Mouse (Mus musculus) v-Abl transformed pro-B cells (cell line): ENCODE data around the gene Tcf7l1.

ENCODE experiments used
- in situ Hi-C, 2 experiments: fragments of 400-800 bp; cut with MboI; formaldehyde crosslinking; loops; one replicate each; pipeline ENCODE4 v1.15.1; 2025; ENCODE audit not compliant: unreplicated experiment in 2 of 2

The Tcf7l1 gene

GRCm38 (mm10) chr6:72788892-72789699 lies at the start of gene Tcf7l1:
Gene Tcf7l1 (minus strand): TSS chr6:72789254.
- in situ Hi-C loops, result loop anchor here (5.0 to 10.0 kb wide), 3 partner anchors 37 to 134 kb away; no protein-coding TSS in a partner anchor

GRCm38 (mm10) chr6:72837756-72838155 lies 48.7 kb upstream of the Tcf7l1 start:
- in situ Hi-C loops, result loop anchor here in 1 of 2 experiments (25.0 kb wide), 1 partner anchor 325 kb away; no protein-coding TSS in a partner anchor

- in situ Hi-C loops, result loop anchor here in 1 of 2 experiments (25.0 kb wide), 1 partner anchor 328 kb away; no protein-coding TSS in a partner anchor
Observed at GRCm38 (mm10) chr6:72834518-72834917, 45.5 kb upstream of the Tcf7l1 start.

- in situ Hi-C loops, result loop anchor here in 1 of 2 experiments (25.0 kb wide), 1 partner anchor 330 kb away; no protein-coding TSS in a partner anchor
Observed at GRCm38 (mm10) chr6:72831858-72832257, 42.8 kb upstream of the Tcf7l1 start.

DNA sequence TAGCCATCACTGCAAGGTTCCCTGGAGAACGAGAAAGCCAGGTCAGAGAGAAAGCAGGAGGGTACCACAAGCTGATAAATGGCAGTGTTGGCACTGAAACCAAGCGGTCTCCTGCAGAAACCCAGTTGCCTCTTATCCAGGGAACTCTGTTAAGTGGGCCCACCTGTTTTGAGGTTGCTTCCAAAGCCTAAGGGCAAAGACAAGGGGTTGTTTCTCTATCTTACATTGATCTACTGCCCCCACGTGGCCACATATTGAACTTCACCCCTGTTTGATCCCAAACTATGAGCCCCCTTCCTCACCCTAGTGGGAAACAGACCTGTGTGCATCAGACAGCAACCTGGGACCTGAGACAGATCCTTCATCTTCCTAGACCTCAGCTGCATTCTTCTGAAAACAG lies 42.2 kb upstream of the Tcf7l1 start:
- in situ Hi-C loops, result loop anchor here in 1 of 2 experiments (25.0 kb wide), 1 partner anchor 331 kb away; no protein-coding TSS in a partner anchor

DNA sequence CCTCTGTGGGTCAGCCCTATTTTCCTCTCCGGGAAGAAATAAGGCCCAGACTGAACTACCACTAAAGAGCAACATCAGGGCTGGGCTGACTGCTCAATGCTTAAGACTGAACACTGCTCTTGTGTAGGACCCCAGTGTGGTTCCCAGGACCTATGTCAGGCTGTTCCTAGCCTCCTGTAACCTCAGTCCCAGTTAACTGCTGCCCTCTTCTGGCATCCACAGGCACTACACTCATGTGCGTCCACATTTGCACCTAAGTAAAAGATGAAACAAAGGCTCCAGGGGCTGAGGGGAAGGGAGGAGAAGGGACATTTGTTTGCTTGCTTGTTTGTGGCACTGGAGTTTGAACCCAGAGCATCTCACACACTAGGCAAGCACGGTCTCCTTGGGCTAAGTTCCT lies 39.8 kb upstream of the Tcf7l1 start:
- in situ Hi-C loops, result loop anchor here in 1 of 2 experiments (25.0 kb wide), 1 partner anchor 333 kb away; no protein-coding TSS in a partner anchor

DNA sequence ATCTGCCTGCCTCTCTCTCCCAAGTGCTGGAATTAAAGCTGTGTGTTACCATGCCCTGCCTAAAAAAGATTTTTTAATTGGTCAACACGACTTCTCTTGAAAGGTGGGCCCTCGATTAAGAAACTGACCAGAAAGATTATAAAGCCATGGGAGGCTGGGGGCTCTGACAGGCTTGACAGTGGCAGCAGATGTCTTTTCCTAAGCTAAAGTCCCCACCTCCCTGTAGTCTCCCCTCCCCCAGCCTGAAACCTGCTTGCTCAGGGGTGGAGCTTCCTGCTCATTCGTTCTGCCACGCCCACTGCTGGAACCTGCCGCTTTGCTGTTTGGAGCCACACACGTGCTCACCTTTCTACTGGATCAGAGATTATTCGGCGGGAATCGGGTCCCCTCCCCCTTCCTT lies 39.0 kb upstream of the Tcf7l1 start:
- in situ Hi-C loops, result loop anchor here in 1 of 2 experiments (25.0 kb wide), 1 partner anchor 334 kb away; no protein-coding TSS in a partner anchor

DNA sequence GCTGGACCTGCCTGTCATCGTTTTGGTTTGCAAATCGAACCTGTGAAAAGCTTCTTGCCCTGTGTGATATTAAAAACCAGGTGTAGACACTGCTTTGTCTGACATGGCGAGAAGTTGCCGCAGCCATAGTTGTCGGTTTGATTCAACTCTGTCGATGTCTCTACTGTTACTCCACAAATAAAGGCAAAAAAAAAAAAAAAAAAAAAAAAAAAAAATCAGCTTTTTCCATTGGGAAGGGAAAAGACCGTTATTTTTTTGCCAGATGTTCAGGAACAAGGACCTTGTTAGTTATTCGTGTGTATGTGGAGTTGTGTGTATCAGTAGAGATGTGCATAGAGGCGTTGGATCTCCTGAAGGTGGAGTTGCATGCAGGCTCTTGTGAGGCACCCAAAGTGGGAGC lies 36.7 kb upstream of the Tcf7l1 start:
- in situ Hi-C loops, result loop anchor here in 1 of 2 experiments (25.0 kb wide), 1 partner anchor 337 kb away; no protein-coding TSS in a partner anchor

GRCm38 (mm10) chr6:72824971-72825737 lies 36.1 kb upstream of the Tcf7l1 start:
- in situ Hi-C loops, result loop anchor here in 1 of 2 experiments (25.0 kb wide), 1 partner anchor 337 kb away; no protein-coding TSS in a partner anchor

GRCm38 (mm10) chr6:72813456-72813855 lies 24.4 kb upstream of the Tcf7l1 start:
- in situ Hi-C loops, result no loop called here

- in situ Hi-C loops, result no loop called here
Observed at GRCm38 (mm10) chr6:72810248-72810647, 21.2 kb upstream of the Tcf7l1 start.

DNA sequence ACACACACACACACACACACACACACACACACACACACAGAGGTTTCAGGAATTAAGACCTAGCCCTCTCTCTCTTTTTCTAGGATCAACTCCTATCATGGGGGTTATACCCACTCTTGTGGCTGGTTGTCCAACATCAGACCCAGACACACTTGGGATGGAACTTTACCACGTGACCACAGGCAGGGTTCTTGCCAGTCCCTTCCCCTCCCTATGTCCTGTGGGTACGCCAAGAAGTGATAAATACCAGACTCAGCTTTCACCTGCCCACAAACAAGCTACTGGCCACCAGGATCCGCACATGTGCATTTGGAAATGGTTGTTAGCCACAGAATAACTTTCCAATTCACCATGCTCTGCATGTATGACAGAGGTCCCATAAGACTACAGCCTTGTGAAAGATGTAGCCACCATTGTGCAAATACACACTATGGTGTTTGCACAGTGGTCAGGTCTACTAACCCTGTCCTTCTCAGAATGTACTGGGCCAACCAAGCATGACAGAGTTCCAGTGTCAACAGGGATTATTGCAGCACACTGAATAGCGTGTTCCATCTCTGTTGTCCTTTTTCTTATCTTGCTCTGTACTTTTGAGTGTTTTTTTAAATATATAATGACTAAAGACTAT lies 20.6 kb upstream of the Tcf7l1 start:
- in situ Hi-C loops, result no loop called here

DNA sequence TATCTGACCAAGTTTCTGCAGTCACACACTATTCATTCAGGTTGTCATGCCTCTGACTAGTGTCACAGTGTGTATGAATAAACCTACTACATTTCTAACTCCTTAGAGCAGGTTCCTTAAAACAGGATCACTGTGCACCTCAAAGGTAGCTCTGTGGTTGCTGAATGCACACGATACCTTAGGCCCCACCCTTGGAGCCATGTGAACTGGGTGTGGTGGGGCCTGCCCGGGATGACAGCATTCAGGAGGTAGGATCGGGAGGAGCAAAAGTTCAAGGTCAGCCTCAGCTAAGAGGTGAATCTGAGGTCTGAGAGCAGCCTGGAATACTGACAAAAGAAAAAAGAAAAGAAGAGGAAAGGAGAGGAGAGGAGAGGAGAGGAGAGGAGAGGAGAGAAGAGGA lies 19.3 kb upstream of the Tcf7l1 start:
- in situ Hi-C loops, result no loop called here

GRCm38 (mm10) chr6:72803669-72804068 lies 14.6 kb upstream of the Tcf7l1 start:
- in situ Hi-C loops, result no loop called here

GRCm38 (mm10) chr6:72802119-72802518 lies 13.1 kb upstream of the Tcf7l1 start:
- in situ Hi-C loops, result no loop called here

- in situ Hi-C loops, result no loop called here
Observed at GRCm38 (mm10) chr6:72800641-72801040, 11.6 kb upstream of the Tcf7l1 start.

GRCm38 (mm10) chr6:72797763-72798162 lies 8.7 kb upstream of the Tcf7l1 start:
- in situ Hi-C loops, result no loop called here

- in situ Hi-C loops, result no loop called here
Observed at GRCm38 (mm10) chr6:72795444-72795843, 6.4 kb upstream of the Tcf7l1 start.

GRCm38 (mm10) chr6:72794870-72795269 lies 5.8 kb upstream of the Tcf7l1 start:
- in situ Hi-C loops, result no loop called here

GRCm38 (mm10) chr6:72792641-72793040 lies 3.6 kb upstream of the Tcf7l1 start:
- in situ Hi-C loops, result no loop called here
